Comparison of ENCODE assay signal across 9 mouse cellular contexts in genomic region chr5:26006937-26007695, GRCm38 (mm10). TPM values are rescaled to one million over a fixed set of nuclear protein-coding genes. Genes with fewer than 3 reads are reported as not detected.
DNase-seq lines count a peak whose midpoint lies in the region; ATAC-seq and TF ChIP-seq lines count a peak whose summit lies in the region.
"Not testable (repeated sequence)": the region's sequence is repeated elsewhere in the genome, so short reads cannot be mapped to it uniquely, and the experiment has no call there.
"Had no signal": no experiment of that assay in that cellular context is flagged by ENCODE, and none has a peak within 500 bp of the region (broad histone marks: within the 10 kb centered on the region; RNA-seq: fewer than 3 reads in every experiment).

No protein-coding gene starts in this region.

- not testable (repeated sequence) for ATAC-seq in G1E (ENCODE audit: extremely low read depth, insufficient number of reproducible peaks, low FRiP score, poor library complexity, severe bottlenecking); liver, embryonic 13.5 days (ENCODE audit: low read depth)
- peak; percentile 91 for ATAC-seq in forebrain, embryonic 14.5 days
- ATAC-seq in neural tube, embryonic 11.5 days (ENCODE audit: insufficient read depth, low FRiP score, low TSS enrichment): peak; percentile 85

- H3K9ac ChIP-seq in forebrain, embryonic 14.5 days (ENCODE audit: low read length): peak overlapping the region; percentile 49
- not testable (repeated sequence) for H3K9ac ChIP-seq in liver, embryonic 13.5 days
- H3K9ac ChIP-seq in neural tube, embryonic 11.5 days (ENCODE audit: low read length): peak overlapping the region; percentile 39

- peak overlapping the region; percentile 74 for H3K4me2 ChIP-seq in forebrain, embryonic 14.5 days (ENCODE audit: low read length)
- peak overlapping the region; percentile 39 for H3K4me2 ChIP-seq in liver, embryonic 13.5 days
- H3K4me2 ChIP-seq in neural tube, embryonic 11.5 days (ENCODE audit: low read depth): peak overlapping the region; percentile 64

- not testable (repeated sequence) for H3K36me3 ChIP-seq in G1E (replicated peaks); forebrain, embryonic 14.5 days (ENCODE audit: control insufficient read depth, insufficient read depth, low read length); liver, embryonic 13.5 days; neural tube, embryonic 11.5 days (ENCODE audit: control insufficient read depth, insufficient read depth, low read length)

- intact Hi-C loops in heart, postnatal 14 days (cut with DNase I): not testable (repeated sequence)

- not testable (repeated sequence) for H3K4me1 ChIP-seq in G1E (ENCODE audit: insufficient read depth, low read depth, low read length); forebrain, embryonic 14.5 days (ENCODE audit: control insufficient read depth, insufficient read depth, low read length); liver, embryonic 13.5 days (replicated peaks); neural tube, embryonic 11.5 days (ENCODE audit: control insufficient read depth, insufficient read depth, low read length)

- peak overlapping the region; percentile 0; the same call in 1 of the 2 replicates for H3K4me3 ChIP-seq in G1E (ENCODE audit: low read depth, low read length)
- H3K4me3 ChIP-seq in forebrain, embryonic 14.5 days (ENCODE audit: low read depth, low read length): peak overlapping the region; percentile 36
- peak overlapping the region; percentile 45 for H3K4me3 ChIP-seq in layer of hippocampus, adult 2 months
- H3K4me3 ChIP-seq in liver, embryonic 13.5 days (replicated peaks): peak overlapping the region; percentile 12
- peak overlapping the region; percentile 31 for H3K4me3 ChIP-seq in neural tube, embryonic 11.5 days (ENCODE audit: low read depth, low read length)

- not testable (repeated sequence) for TF ChIP-seq CTCF in G1E (IDR thresholded peaks at IDR 0.05; ENCODE audit: low read depth, low read length)
- TF ChIP-seq CTCF in layer of hippocampus, adult 2 months (conservative IDR thresholded peaks at IDR 0.05): peak; percentile 30; the same call in 1 of the 2 replicates

- DNase-seq in G1E (ENCODE audit: low spot score): peak; percentile 8
- peak; percentile 82 to 88 for DNase-seq in cerebellum, postnatal 10 days
- DNase-seq in forebrain, embryonic 14.5 days (ENCODE audit: low spot score): peak; percentile 59
- peak; percentile 1 to 3 for DNase-seq in heart, postnatal 14 days
- peak in 1 of 2 experiments; percentile 13 for DNase-seq in layer of hippocampus, adult 2 months (ENCODE audit: low spot score in 2 of 2)
- not testable (repeated sequence) for DNase-seq in liver, embryonic 13.5 days
- DNase-seq in neural tube, embryonic 11.5 days (ENCODE audit: low spot score): peak; percentile 67
- DNase-seq in telencephalon, adult 2 months (ENCODE audit: low read depth, low spot score): peak; percentile 19

- not testable (repeated sequence) for H3K9me3 ChIP-seq in G1E (replicated peaks); forebrain, embryonic 14.5 days (replicated peaks; ENCODE audit: control insufficient read depth, low read length); liver, embryonic 13.5 days (replicated peaks); neural tube, embryonic 11.5 days (ENCODE audit: control insufficient read depth, low read length)

- WGBS in forebrain, embryonic 14.5 days: 21% methylated on average over 45 of the region's 45 CpGs
- WGBS in liver, embryonic 13.5 days (ENCODE audit: insufficient replicate concordance): 17% methylated on average over 45 of the region's 45 CpGs
- 18% methylated on average over 45 of the region's 45 CpGs for WGBS in neural tube, embryonic 11.5 days

- H3K27me3 ChIP-seq in G1E (ENCODE audit: insufficient read depth, low read length); forebrain, embryonic 14.5 days (replicated peaks; ENCODE audit: control insufficient read depth, insufficient read depth, low read length); liver, embryonic 13.5 days; neural tube, embryonic 11.5 days (ENCODE audit: control insufficient read depth, insufficient read depth, low read length): not testable (repeated sequence)

- not testable (repeated sequence) for H3K27ac ChIP-seq in forebrain, embryonic 14.5 days (ENCODE audit: low read depth, low read length); liver, embryonic 13.5 days; neural tube, embryonic 11.5 days (ENCODE audit: low read depth, low read length)
- peak overlapping the region; percentile 60; the same call in 1 of the 2 replicates for H3K27ac ChIP-seq in layer of hippocampus, adult 2 months

RNA-seq across cellular contexts. Expression of gene Gm1979, which starts 2.5 kb away (rescaled TPM):
- total RNA-seq in G1E (2014; fragmentation: Nextera tagmentation) (not detected in 2 replicates), G1E (2017) (0.05 TPM in 1 of 2 replicates, not detected in the other)
- polyA plus RNA-seq in G1E (2012): not detected in 2 replicates
- not detected in 2 replicates for polyA plus RNA-seq in forebrain, embryonic 14.5 days (2014; fragmentation: Nextera tagmentation; extraction: Ambion mirVana)
- total RNA-seq in heart, postnatal 14 days (2021): not detected
- under 1 TPM in 1 of 2 experiments, not detected in 1; 0.38 TPM for total RNA-seq in layer of hippocampus, adult 2 months (2021)
- polyA plus RNA-seq in liver, embryonic 13.5 days (2015; fragmentation: Nextera tagmentation; extraction: Ambion mirVana): not detected in 2 replicates
- polyA plus RNA-seq in neural tube, embryonic 11.5 days (2014; fragmentation: Nextera tagmentation; extraction: Ambion mirVana): not detected in 2 replicates
- polyA plus RNA-seq: CD4-positive, CD25-positive, alpha-beta regulatory T cell, adult 4 months had no signal

RNA-seq across cellular contexts. Expression of gene Gm5862, which starts 15.6 kb away (rescaled TPM):
- total RNA-seq in G1E (2014; fragmentation: Nextera tagmentation) (not detected in 2 replicates), G1E (2017) (not detected in 2 replicates)
- not detected in 2 replicates for polyA plus RNA-seq in G1E (2012)
- not detected in 2 replicates for polyA plus RNA-seq in forebrain, embryonic 14.5 days (2014; fragmentation: Nextera tagmentation; extraction: Ambion mirVana)
- not detected for total RNA-seq in heart, postnatal 14 days (2021)
- total RNA-seq in layer of hippocampus, adult 2 months (2021): not detected
- polyA plus RNA-seq in liver, embryonic 13.5 days (2015; fragmentation: Nextera tagmentation; extraction: Ambion mirVana): not detected in 2 replicates
- not detected in 2 replicates for polyA plus RNA-seq in neural tube, embryonic 11.5 days (2014; fragmentation: Nextera tagmentation; extraction: Ambion mirVana)
- polyA plus RNA-seq: CD4-positive, CD25-positive, alpha-beta regulatory T cell, adult 4 months had no signal

RNA-seq across cellular contexts. Expression of gene Gm21698, which starts 18.7 kb away (rescaled TPM):
- not detected in 2 replicates for total RNA-seq in G1E (2014; fragmentation: Nextera tagmentation)
- total RNA-seq in G1E (2017): 0.22 TPM in 1 of 2 replicates, not detected in the other
- polyA plus RNA-seq in G1E (2012): not detected in 2 replicates
- polyA plus RNA-seq in forebrain, embryonic 14.5 days (2014; fragmentation: Nextera tagmentation; extraction: Ambion mirVana): not detected in 2 replicates
- total RNA-seq in heart, postnatal 14 days (2021): not detected
- not detected for total RNA-seq in layer of hippocampus, adult 2 months (2021)
- not detected in 2 replicates for polyA plus RNA-seq in liver, embryonic 13.5 days (2015; fragmentation: Nextera tagmentation; extraction: Ambion mirVana)
- polyA plus RNA-seq in neural tube, embryonic 11.5 days (2014; fragmentation: Nextera tagmentation; extraction: Ambion mirVana): not detected in 2 replicates
- polyA plus RNA-seq: CD4-positive, CD25-positive, alpha-beta regulatory T cell, adult 4 months had no signal

RNA-seq across cellular contexts. Expression of gene Speer4a, which starts 32.2 kb away (rescaled TPM):
- total RNA-seq in G1E (2014; fragmentation: Nextera tagmentation): not detected in 2 replicates
- 0.27 TPM in 1 of 2 replicates, not detected in the other for total RNA-seq in G1E (2017)
- not detected in 2 replicates for polyA plus RNA-seq in G1E (2012)
- polyA plus RNA-seq in forebrain, embryonic 14.5 days (2014; fragmentation: Nextera tagmentation; extraction: Ambion mirVana): not detected in 2 replicates
- not detected for total RNA-seq in heart, postnatal 14 days (2021)
- total RNA-seq in layer of hippocampus, adult 2 months (2021): not detected
- not detected in 2 replicates for polyA plus RNA-seq in liver, embryonic 13.5 days (2015; fragmentation: Nextera tagmentation; extraction: Ambion mirVana)
- not detected in 2 replicates for polyA plus RNA-seq in neural tube, embryonic 11.5 days (2014; fragmentation: Nextera tagmentation; extraction: Ambion mirVana)
- polyA plus RNA-seq: CD4-positive, CD25-positive, alpha-beta regulatory T cell, adult 4 months had no signal

RNA-seq across cellular contexts. Expression of gene Gm21680, which starts 34.7 kb away (rescaled TPM):
- total RNA-seq in G1E (2014; fragmentation: Nextera tagmentation) (1.2 TPM in 1 of 2 replicates, not detected in the other), G1E (2017) (0.06 TPM in 1 of 2 replicates, not detected in the other)
- not detected in 2 replicates for polyA plus RNA-seq in G1E (2012)
- not detected in 2 replicates for polyA plus RNA-seq in forebrain, embryonic 14.5 days (2014; fragmentation: Nextera tagmentation; extraction: Ambion mirVana)
- not detected for total RNA-seq in heart, postnatal 14 days (2021)
- not detected for total RNA-seq in layer of hippocampus, adult 2 months (2021)
- polyA plus RNA-seq in liver, embryonic 13.5 days (2015; fragmentation: Nextera tagmentation; extraction: Ambion mirVana): not detected in 2 replicates
- polyA plus RNA-seq in neural tube, embryonic 11.5 days (2014; fragmentation: Nextera tagmentation; extraction: Ambion mirVana): 0.08 TPM in 1 of 2 replicates, not detected in the other
- polyA plus RNA-seq: CD4-positive, CD25-positive, alpha-beta regulatory T cell, adult 4 months had no signal
